Mouse (Mus musculus): ENCODE results near the gene Sh3pxd2b.

DNA sequence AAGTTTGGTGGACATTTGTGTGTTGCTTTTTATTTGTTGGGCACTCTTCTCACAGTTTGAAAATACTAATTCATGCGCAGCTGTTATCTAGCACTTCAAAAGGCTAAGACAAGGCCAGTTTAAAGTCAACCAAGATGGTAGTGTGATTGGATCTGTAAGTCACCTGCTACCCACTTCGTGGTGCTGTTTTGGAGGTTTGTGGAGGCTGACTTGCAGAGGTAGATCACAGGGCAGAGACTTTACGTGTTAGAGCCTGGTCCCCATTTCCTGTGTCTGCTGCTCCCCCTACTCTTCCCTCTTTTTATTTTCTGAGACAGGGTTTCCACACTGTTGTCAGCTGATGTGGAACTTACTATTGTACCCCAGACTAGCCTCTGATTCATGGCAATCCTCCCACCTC lies 127.1 kb downstream of the Sh3pxd2b start:
- no peak for TF ChIP-seq CTCF (IDR thresholded peaks at IDR 0.05; ENCODE audit: low read depth, low read length)
- no peak for TF ChIP-seq POLR2A (IDR thresholded peaks at IDR 0.05; ENCODE audit: borderline replicate concordance, low read depth, low read length)

All from bone marrow macrophage, adult 2 months (primary cell).